Mouse (Mus musculus): ENCODE data around the gene Msmb. TPM values are rescaled to one million over a fixed set of nuclear protein-coding genes. Genes with fewer than 3 reads are reported as not detected.

The Msmb gene
- polyA plus RNA-seq, 1 experiment from 2014 or later = not detected

GRCm38 (mm10) chr14:32164173-32165051 is 22.6 kb downstream of the Msmb start:
- no peak overlapping the region for H3K9ac ChIP-seq (ENCODE audit: low read depth, low read length)
- peak overlapping the region; percentile 91 for H3K4me2 ChIP-seq
- no peaks in the 10 kb centered on the region for H3K27me3 ChIP-seq (replicated peaks; ENCODE audit: control insufficient read depth, insufficient read depth, low read length)
- ATAC-seq (replicated peaks; ENCODE audit: low FRiP score) (no peak), DNase-seq (ENCODE audit: low spot score) (no peak)
- WGBS = 45% methylated on average over 8 of the region's 8 CpGs
- peaks cover 77% of the 10 kb centered on the region for H3K4me1 ChIP-seq (replicated peaks; ENCODE audit: control insufficient read depth, insufficient read depth, low read length)
- peak overlapping the region; percentile 95 for H3K27ac ChIP-seq (ENCODE audit: low read depth, low read length)
- no peaks in the 10 kb centered on the region for H3K9me3 ChIP-seq (ENCODE audit: control insufficient read depth, low read length)
- no peaks in the 10 kb centered on the region for H3K36me3 ChIP-seq (ENCODE audit: control insufficient read depth, insufficient read depth, low read length)
- peak overlapping the region; percentile 52 for H3K4me3 ChIP-seq (ENCODE audit: low read depth, low read length)

GRCm38 (mm10) chr14:32165278-32166061 is 23.6 kb downstream of the Msmb start:
- DNase-seq (ENCODE audit: low spot score) = peak; percentile 80
- H3K4me2 ChIP-seq = peak overlapping the region; percentile 91
- ATAC-seq (replicated peaks; ENCODE audit: low FRiP score) = peak; percentile 73
- peaks cover 82% of the 10 kb centered on the region for H3K4me1 ChIP-seq (replicated peaks; ENCODE audit: control insufficient read depth, insufficient read depth, low read length)
- peak overlapping the region; percentile 62 for H3K9ac ChIP-seq (ENCODE audit: low read depth, low read length)
- H3K9me3 ChIP-seq (ENCODE audit: control insufficient read depth, low read length) = no peaks in the 10 kb centered on the region
- no peaks in the 10 kb centered on the region for H3K27me3 ChIP-seq (replicated peaks; ENCODE audit: control insufficient read depth, insufficient read depth, low read length)
- peak overlapping the region; percentile 52 for H3K4me3 ChIP-seq (ENCODE audit: low read depth, low read length)
- H3K36me3 ChIP-seq (ENCODE audit: control insufficient read depth, insufficient read depth, low read length) = no peaks in the 10 kb centered on the region
- peak overlapping the region; percentile 95 for H3K27ac ChIP-seq (ENCODE audit: low read depth, low read length)
- under 1% methylated on average over 42 of the region's 42 CpGs for WGBS

DNA sequence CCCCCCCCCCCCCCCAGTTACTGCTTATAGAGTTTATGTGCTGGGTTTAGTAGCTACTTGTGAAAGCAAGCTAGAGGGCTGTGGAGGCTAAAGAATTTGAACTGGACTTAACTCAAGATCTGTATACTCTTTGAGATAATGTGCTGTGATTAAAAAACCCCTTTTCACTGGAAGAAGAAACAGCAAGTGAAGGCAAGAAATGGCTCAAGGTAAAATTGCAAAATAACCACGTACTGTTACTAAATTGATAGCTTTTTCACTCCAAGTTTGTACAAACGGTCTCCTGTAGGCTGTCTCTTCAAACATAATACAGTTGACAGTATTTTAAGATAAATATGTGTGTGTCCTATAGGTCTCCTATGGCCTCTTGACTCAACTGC is 24.2 kb downstream of the Msmb start:
- Histone ChIP-seq H3K27ac (ENCODE audit: low read depth, low read length) (peak overlapping the region; percentile 95), H3K9ac (ENCODE audit: low read depth, low read length) (peak overlapping the region; percentile 62), H3K36me3 (ENCODE audit: control insufficient read depth, insufficient read depth, low read length) (peaks cover 4% of the 10 kb centered on the region; the same call in 1 of the 2 replicates), H3K9me3 (ENCODE audit: control insufficient read depth, low read length) (no peaks in the 10 kb centered on the region), H3K4me2 (peak overlapping the region; percentile 91), H3K27me3 (replicated peaks; ENCODE audit: control insufficient read depth, insufficient read depth, low read length) (no peaks in the 10 kb centered on the region), H3K4me3 (ENCODE audit: low read depth, low read length) (peak overlapping the region; percentile 52), H3K4me1 (replicated peaks; ENCODE audit: control insufficient read depth, insufficient read depth, low read length) (peaks cover 76% of the 10 kb centered on the region)
- DNase-seq (ENCODE audit: low spot score) (no peak), ATAC-seq (replicated peaks; ENCODE audit: low FRiP score) (no peak)
- WGBS = 44% methylated on average over 2 of the region's 2 CpGs

DNA sequence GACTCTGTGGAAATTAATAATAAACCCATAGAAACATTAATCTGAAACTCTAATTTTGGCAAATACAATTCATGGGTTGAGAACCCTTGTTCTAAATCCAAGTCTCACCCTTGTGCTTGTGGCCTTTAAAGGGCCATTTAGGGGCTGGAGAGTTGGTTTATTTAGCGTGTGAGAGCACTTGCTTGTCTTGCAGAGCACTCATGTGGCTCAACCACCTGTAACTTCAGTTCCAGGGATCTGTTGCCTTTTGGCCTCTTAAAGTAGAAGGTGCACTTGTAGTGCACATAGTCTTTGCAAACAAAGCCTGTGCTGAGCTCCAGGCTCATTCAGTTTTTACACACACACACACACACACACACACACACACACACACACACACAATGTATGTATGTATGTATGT is 25.0 kb downstream of the Msmb start:
- peaks cover 68% of the 10 kb centered on the region for H3K4me1 ChIP-seq (replicated peaks; ENCODE audit: control insufficient read depth, insufficient read depth, low read length)
- peaks cover 6% of the 10 kb centered on the region; the same call in 1 of the 2 replicates for H3K36me3 ChIP-seq (ENCODE audit: control insufficient read depth, insufficient read depth, low read length)
- no peak for ATAC-seq (replicated peaks; ENCODE audit: low FRiP score)
- H3K4me3 ChIP-seq (ENCODE audit: low read depth, low read length) = peak overlapping the region; percentile 52
- H3K9ac ChIP-seq (ENCODE audit: low read depth, low read length) = peak overlapping the region; percentile 49
- H3K9me3 ChIP-seq (ENCODE audit: control insufficient read depth, low read length) = no peaks in the 10 kb centered on the region
- peak overlapping the region; percentile 91 for H3K4me2 ChIP-seq
- peak overlapping the region; percentile 95 for H3K27ac ChIP-seq (ENCODE audit: low read depth, low read length)
- no peaks in the 10 kb centered on the region for H3K27me3 ChIP-seq (replicated peaks; ENCODE audit: control insufficient read depth, insufficient read depth, low read length)
- WGBS = 37% methylated on average over 1 of the region's 1 CpGs
- no peak for DNase-seq (ENCODE audit: low spot score)

DNA sequence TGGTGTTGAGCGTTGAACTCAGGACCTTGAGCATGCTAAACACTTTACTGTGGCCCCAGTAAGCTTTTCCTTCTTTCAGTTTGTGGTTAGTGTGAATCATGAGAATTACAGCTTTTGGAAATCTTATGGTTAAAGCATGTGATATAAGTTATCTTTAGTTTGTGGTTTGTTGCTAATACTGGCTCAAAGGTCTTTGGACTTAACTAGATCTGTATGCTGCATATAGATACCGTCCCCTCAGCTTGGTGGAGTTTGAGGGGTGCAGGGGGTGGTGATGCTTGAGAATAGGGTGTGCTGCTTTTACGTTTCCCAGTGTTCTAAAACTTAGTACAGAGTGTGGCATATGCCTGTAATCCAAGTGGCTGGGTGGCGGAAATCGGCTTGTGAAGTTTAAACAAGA is 25.5 kb downstream of the Msmb start:
- peak overlapping the region; percentile 49; the same call in 1 of the 2 replicates for H3K9ac ChIP-seq (ENCODE audit: low read depth, low read length)
- ATAC-seq (replicated peaks; ENCODE audit: low FRiP score) = peak; percentile 34; the same call in 1 of the 2 replicates
- peak overlapping the region; percentile 52 for H3K4me3 ChIP-seq (ENCODE audit: low read depth, low read length)
- no peaks in the 10 kb centered on the region for H3K27me3 ChIP-seq (replicated peaks; ENCODE audit: control insufficient read depth, insufficient read depth, low read length)
- H3K27ac ChIP-seq (ENCODE audit: low read depth, low read length) = peak overlapping the region; percentile 95
- H3K9me3 ChIP-seq (ENCODE audit: control insufficient read depth, low read length) = no peaks in the 10 kb centered on the region
- H3K36me3 ChIP-seq (ENCODE audit: control insufficient read depth, insufficient read depth, low read length) = peaks cover 9% of the 10 kb centered on the region; the same call in 1 of the 2 replicates
- peaks cover 63% of the 10 kb centered on the region for H3K4me1 ChIP-seq (replicated peaks; ENCODE audit: control insufficient read depth, insufficient read depth, low read length)
- 45% methylated on average over 5 of the region's 5 CpGs for WGBS
- H3K4me2 ChIP-seq = peak overlapping the region; percentile 91
- DNase-seq (ENCODE audit: low spot score) = no peak

- Histone ChIP-seq H3K4me2 (peak overlapping the region; percentile 91), H3K4me1 (replicated peaks; ENCODE audit: control insufficient read depth, insufficient read depth, low read length) (peaks cover 50% of the 10 kb centered on the region), H3K27ac (ENCODE audit: low read depth, low read length) (peak overlapping the region; percentile 95), H3K9me3 (ENCODE audit: control insufficient read depth, low read length) (no peaks in the 10 kb centered on the region), H3K4me3 (ENCODE audit: low read depth, low read length) (peak overlapping the region; percentile 52), H3K27me3 (replicated peaks; ENCODE audit: control insufficient read depth, insufficient read depth, low read length) (no peaks in the 10 kb centered on the region), H3K9ac (ENCODE audit: low read depth, low read length) (0 out of 2 replicates have a peak overlapping the region, but pooled peaks have one; percentile 25), H3K36me3 (ENCODE audit: control insufficient read depth, insufficient read depth, low read length) (peaks cover 15% of the 10 kb centered on the region)
- DNase-seq (ENCODE audit: low spot score) (no peak), ATAC-seq (replicated peaks; ENCODE audit: low FRiP score) (peak; percentile 86)
- WGBS = 40% methylated on average over 3 of the region's 3 CpGs
Measured at GRCm38 (mm10) chr14:32168653-32169231, 26.9 kb downstream of the Msmb start.

DNA sequence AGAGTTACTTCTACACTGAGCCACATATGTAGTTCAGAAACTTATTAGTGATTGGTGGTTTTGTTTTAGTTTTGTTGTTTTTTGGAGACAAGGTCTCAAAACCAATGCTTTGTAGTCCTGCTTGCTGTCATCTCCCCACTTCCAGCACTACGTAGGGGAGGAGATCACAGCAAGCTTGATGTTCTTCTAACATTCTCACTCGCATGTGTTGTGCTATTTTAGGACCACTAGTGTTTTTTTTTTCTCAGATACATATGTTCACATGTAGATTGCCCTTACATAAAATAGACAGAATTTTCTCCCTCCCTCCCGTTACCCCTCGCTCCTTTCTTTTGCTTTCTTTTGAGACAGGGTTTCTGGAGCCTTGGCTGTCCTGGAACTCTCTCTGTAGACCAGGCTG is 28.3 kb downstream of the Msmb start:
- no peaks in the 10 kb centered on the region for H3K9me3 ChIP-seq (ENCODE audit: control insufficient read depth, low read length)
- H3K36me3 ChIP-seq (ENCODE audit: control insufficient read depth, insufficient read depth, low read length) = peaks cover 18% of the 10 kb centered on the region
- no peak overlapping the region for H3K9ac ChIP-seq (ENCODE audit: low read depth, low read length)
- H3K4me1 ChIP-seq (replicated peaks; ENCODE audit: control insufficient read depth, insufficient read depth, low read length) = peaks cover 36% of the 10 kb centered on the region
- peak overlapping the region; percentile 65 for H3K27ac ChIP-seq (ENCODE audit: low read depth, low read length)
- no peaks in the 10 kb centered on the region for H3K27me3 ChIP-seq (replicated peaks; ENCODE audit: control insufficient read depth, insufficient read depth, low read length)
- whole genome bisulfite sequencing = 87% methylated on average over 4 of the region's 4 CpGs
- H3K4me2 ChIP-seq = peak overlapping the region; percentile 91
- DNase-seq (ENCODE audit: low spot score) = no peak
- no peak for ATAC-seq (replicated peaks; ENCODE audit: low FRiP score)
- H3K4me3 ChIP-seq (ENCODE audit: low read depth, low read length) = 0 out of 2 replicates have a peak overlapping the region, but pooled peaks have one; percentile 27

DNA sequence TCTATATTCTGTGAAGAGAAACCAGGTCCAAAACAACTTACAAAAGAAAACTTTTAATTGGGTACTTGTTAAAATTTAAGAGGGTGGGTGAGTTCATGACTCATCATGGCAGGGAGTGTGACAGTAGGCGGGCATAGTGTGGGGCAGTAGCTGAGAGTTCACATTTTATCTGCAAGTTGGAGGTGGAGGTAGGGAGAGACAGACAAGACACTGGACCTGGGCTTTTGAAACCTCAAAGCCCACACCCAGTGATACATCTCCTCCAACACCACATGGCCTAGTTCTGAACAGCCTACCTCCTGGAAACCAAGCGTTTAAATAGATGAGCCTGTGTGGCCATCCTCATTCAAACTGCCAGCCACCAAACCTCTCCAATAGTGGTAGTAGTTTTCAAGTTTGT is 33.5 kb downstream of the Msmb start:
- 74% methylated on average over 2 of the region's 2 CpGs for WGBS
- no peak overlapping the region for H3K9ac ChIP-seq (ENCODE audit: low read depth, low read length)
- peaks cover 6% of the 10 kb centered on the region; the same call in 1 of the 2 replicates for H3K4me1 ChIP-seq (replicated peaks; ENCODE audit: control insufficient read depth, insufficient read depth, low read length)
- ATAC-seq (replicated peaks; ENCODE audit: low FRiP score) (no peak; the same call in 1 of the 2 replicates), DNase-seq (ENCODE audit: low spot score) (no peak)
- H3K36me3 ChIP-seq (ENCODE audit: control insufficient read depth, insufficient read depth, low read length) = peaks cover 28% of the 10 kb centered on the region
- H3K9me3 ChIP-seq (ENCODE audit: control insufficient read depth, low read length) = no peaks in the 10 kb centered on the region
- no peak overlapping the region; the same call in 1 of the 2 replicates for H3K27ac ChIP-seq (ENCODE audit: low read depth, low read length)
- H3K27me3 ChIP-seq (replicated peaks; ENCODE audit: control insufficient read depth, insufficient read depth, low read length) = no peaks in the 10 kb centered on the region
- H3K4me2 ChIP-seq = no peak overlapping the region
- H3K4me3 ChIP-seq (ENCODE audit: low read depth, low read length) = no peak overlapping the region
